Mouse (Mus musculus) left cerebral cortex, postnatal 10 days (tissue): Measurements from ENCODE around the gene Slc35b1. TPM values are rescaled to one million over a fixed set of nuclear protein-coding genes. Genes with fewer than 3 reads are reported as not detected.

ENCODE experiments used
- DNase-seq, 2 experiments: peaks; one replicate each; pipeline ENCODE4 v3.0.0; 2021 to 2022; ENCODE audit warnings: low spot score in 2 of 2, mixed read lengths in 1 of 2; ENCODE audit errors: extremely low spot score in 1 of 2
- intact Hi-C: fragments of 180-260 bp; cut with DNase I; formaldehyde crosslinking; loops from one replicate; pipeline ENCODE4 v1.15.1; 2025
- total RNA-seq, 2 experiments: library from RNA; stranded (reverse); gene quantifications; 2 replicates each; pipeline ENCODE4 v1.2.3; 2021

Slc35b1 gene
- 10 to 100 TPM; 78.8 to 79.4 TPM for total RNA-seq

GRCm38 (mm10) chr11:95384319-95384972 lies at the start of gene Slc35b1:
Gene Slc35b1, plus strand, starts transcription at chr11:95384692.
- intact Hi-C loops = loop anchor here (1.0 to 10.0 kb wide), 3 partner anchors 72 to 260 kb away; partner anchors contain the start of gene Kat7

GRCm38 (mm10) chr11:95336568-95337128 lies 47.8 kb upstream of the Slc35b1 start, which contains the start of gene Fam117a:
Gene Fam117a, plus strand, starts transcription at chr11:95337018.
- intact Hi-C loops = no loop called here
- DNase-seq = peak; percentile 83 to 87

More at GRCm38 (mm10) chr11:95384319-95384972, at the start of gene Slc35b1:
- peak; percentile 93 to 97 for DNase-seq

GRCm38 (mm10) chr11:95337129-95337813 lies 47.2 kb upstream of the Slc35b1 start:
- intact Hi-C loops = no loop called here

GRCm38 (mm10) chr11:95337846-95338342 lies 46.6 kb upstream of the Slc35b1 start:
- DNase-seq = no peak
- intact Hi-C loops = no loop called here

More at GRCm38 (mm10) chr11:95337129-95337813, 47.2 kb upstream of the Slc35b1 start:
- peak in 1 of 2 experiments; percentile 71 for DNase-seq

- no peak for DNase-seq
- intact Hi-C loops = no loop called here
These were observed 44.9 kb upstream of the Slc35b1 start for GRCm38 (mm10) chr11:95339471-95340021.

- intact Hi-C loops = no loop called here
- no peak for DNase-seq
These were observed 44.2 kb upstream of the Slc35b1 start for GRCm38 (mm10) chr11:95340259-95340658.

GRCm38 (mm10) chr11:95340664-95341063 lies 43.8 kb upstream of the Slc35b1 start:
- no peak for DNase-seq
- intact Hi-C loops = no loop called here

- intact Hi-C loops = no loop called here
- DNase-seq = no peak
These were observed 41.3 kb upstream of the Slc35b1 start for GRCm38 (mm10) chr11:95343180-95343579.

- intact Hi-C loops = no loop called here
- no peak for DNase-seq
These were observed 40.3 kb upstream of the Slc35b1 start for GRCm38 (mm10) chr11:95344181-95344580.

- no peak for DNase-seq
- intact Hi-C loops = no loop called here
These were observed 34.2 kb upstream of the Slc35b1 start for GRCm38 (mm10) chr11:95350289-95350688.

GRCm38 (mm10) chr11:95350960-95351359 lies 33.5 kb upstream of the Slc35b1 start:
- DNase-seq = no peak
- intact Hi-C loops = no loop called here

GRCm38 (mm10) chr11:95352686-95353085 lies 31.8 kb upstream of the Slc35b1 start:
- intact Hi-C loops = no loop called here
- DNase-seq = no peak

- intact Hi-C loops = no loop called here
- no peak for DNase-seq
These were observed 31.3 kb upstream of the Slc35b1 start for GRCm38 (mm10) chr11:95353226-95353625.

GRCm38 (mm10) chr11:95354228-95354944 lies 30.1 kb upstream of the Slc35b1 start:
- DNase-seq = no peak
- intact Hi-C loops = no loop called here

- no peak for DNase-seq
- intact Hi-C loops = no loop called here
These were observed 29.4 kb upstream of the Slc35b1 start for GRCm38 (mm10) chr11:95354945-95355660.

- intact Hi-C loops = no loop called here
These were observed 28.9 kb upstream of the Slc35b1 start for GRCm38 (mm10) chr11:95355661-95356011.

GRCm38 (mm10) chr11:95356039-95356438 lies 28.5 kb upstream of the Slc35b1 start:
- intact Hi-C loops = no loop called here
- DNase-seq = no peak

More at GRCm38 (mm10) chr11:95355661-95356011, 28.9 kb upstream of the Slc35b1 start:
- DNase-seq = no peak
